Mouse (Mus musculus): Measurements from ENCODE around the gene Hcfc1r1.

DNA sequence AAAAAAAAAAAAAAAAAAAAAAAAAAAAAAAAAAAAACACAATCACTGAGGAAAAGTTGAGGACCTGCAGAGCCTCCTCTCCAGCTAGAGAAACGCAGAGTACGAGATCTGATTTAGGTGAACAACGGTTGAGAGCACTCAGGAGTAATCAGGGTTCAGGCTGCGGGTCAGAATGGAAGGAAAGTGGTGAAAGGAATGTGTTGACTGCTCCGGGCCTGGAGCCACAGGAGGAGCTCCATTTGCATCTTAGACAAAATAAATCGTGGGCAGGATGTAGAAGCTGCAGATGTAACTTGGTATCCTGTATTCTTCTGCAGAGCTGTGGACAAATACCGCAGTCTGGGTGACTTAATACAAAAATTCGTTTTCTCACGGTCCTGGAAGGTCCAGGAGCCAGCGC, 27.5 kb upstream of the Hcfc1r1 start:
- TF ChIP-seq CTCF (IDR thresholded peaks at IDR 0.05; ENCODE audit: borderline replicate concordance, insufficient read depth, low read length) (no peak), POLR2A (IDR thresholded peaks at IDR 0.05; ENCODE audit: low read depth, low read length) (no peak)
